Mouse (Mus musculus): ENCODE results near the gene Timm50. TPM values are rescaled to one million over a fixed set of nuclear protein-coding genes. Genes with fewer than 3 reads are reported as not detected.

Gene Timm50
- polyA plus RNA-seq, 1 experiment from 2014 or later = 124 TPM

- peaks cover 10% of the 10 kb centered on the region for H3K4me1 ChIP-seq (replicated peaks; ENCODE audit: control insufficient read depth, insufficient read depth, low read length)
- H3K27me3 ChIP-seq (ENCODE audit: control insufficient read depth, insufficient read depth, low read depth, low read length) = no peaks in the 10 kb centered on the region
- peak within 1 kb of the TSS; percentile 86 for H3K4me3 ChIP-seq (ENCODE audit: low read length)
- H3K9me3 ChIP-seq (ENCODE audit: control insufficient read depth, low read length) = no peaks in the 10 kb centered on the region
- peak within 1 kb of the TSS; percentile 68 for H3K27ac ChIP-seq (ENCODE audit: low read length)
- H3K9ac ChIP-seq (ENCODE audit: low read length) = peak within 1 kb of the TSS; percentile 98
- peak within 1 kb of the TSS; percentile 81 for H3K4me2 ChIP-seq (ENCODE audit: low read depth, low read length)
- 0 out of 2 replicates have a peak, but pooled peaks cover 2% of the 10 kb centered on the region for H3K36me3 ChIP-seq (ENCODE audit: control insufficient read depth, insufficient read depth, low read length)
- 6% methylated on average over 56 of the region's 57 CpGs for WGBS
- peak; percentile 93 for ATAC-seq (ENCODE audit: low read depth)
Observed at GRCm38 (mm10) chr7:28267129-28268041, 44.5 kb downstream of the Timm50 start, which contains the start of gene Eid2. TSS of gene Eid2 (plus strand) at chr7:28267881.

DNA sequence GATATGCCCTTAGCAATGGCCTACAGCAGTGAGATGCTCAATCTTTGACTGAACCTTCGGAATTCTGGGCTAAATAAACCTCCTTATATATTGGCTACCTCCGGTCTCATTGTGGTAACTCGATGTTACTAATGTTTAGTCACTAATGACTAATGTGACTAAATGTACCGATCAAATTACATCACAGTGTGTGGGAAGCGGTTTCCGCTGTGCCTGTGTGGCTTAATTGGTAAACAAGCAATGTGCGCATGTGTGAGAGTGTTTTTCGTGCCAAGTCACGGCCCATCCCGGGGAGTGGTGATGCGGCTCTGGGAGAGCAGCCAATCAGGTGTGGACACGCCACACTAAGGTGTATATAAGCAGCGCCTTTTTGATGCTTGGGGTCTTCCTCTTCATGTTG lies 46.5 kb downstream of the Timm50 start:
- Histone ChIP-seq H3K4me2 (ENCODE audit: low read depth, low read length) (no peak overlapping the region), H3K36me3 (ENCODE audit: control insufficient read depth, insufficient read depth, low read length) (no peaks in the 10 kb centered on the region), H3K27ac (ENCODE audit: low read length) (no peak overlapping the region), H3K27me3 (ENCODE audit: control insufficient read depth, insufficient read depth, low read depth, low read length) (no peaks in the 10 kb centered on the region), H3K9me3 (ENCODE audit: control insufficient read depth, low read length) (no peaks in the 10 kb centered on the region), H3K4me3 (ENCODE audit: low read length) (no peak overlapping the region), H3K9ac (ENCODE audit: low read length) (no peak overlapping the region), H3K4me1 (replicated peaks; ENCODE audit: control insufficient read depth, insufficient read depth, low read length) (peaks cover 10% of the 10 kb centered on the region)
- ATAC-seq (ENCODE audit: low read depth) = no peak
- WGBS = 88% methylated on average over 13 of the region's 13 CpGs

DNA sequence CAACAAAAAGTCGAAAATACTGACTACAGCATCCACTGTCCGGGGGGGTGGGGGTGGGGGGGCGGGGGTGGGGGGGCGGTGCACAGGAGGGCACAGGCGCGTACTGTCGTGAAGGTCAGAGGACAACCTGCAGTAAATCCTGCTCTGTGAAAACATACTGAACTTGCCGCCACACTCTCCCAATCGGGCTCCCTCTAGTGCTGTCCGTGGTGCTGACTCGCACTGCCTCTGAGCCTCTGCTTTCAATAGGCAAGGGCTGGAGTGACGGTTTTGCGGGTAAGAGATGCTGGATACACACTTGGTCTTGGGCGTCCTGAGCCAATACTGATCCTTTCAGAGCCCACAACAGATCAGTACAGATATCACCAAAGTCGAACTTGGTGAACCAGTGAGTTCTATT lies 48.1 kb downstream of the Timm50 start:
- no peaks in the 10 kb centered on the region for H3K36me3 ChIP-seq (ENCODE audit: control insufficient read depth, insufficient read depth, low read length)
- H3K9ac ChIP-seq (ENCODE audit: low read length) = no peak overlapping the region
- H3K4me2 ChIP-seq (ENCODE audit: low read depth, low read length) = no peak overlapping the region
- ATAC-seq (ENCODE audit: low read depth) = 0 out of 2 replicates have a peak, but pooled peaks have one; percentile 21
- H3K27ac ChIP-seq (ENCODE audit: low read length) = no peak overlapping the region
- 4% methylated on average over 15 of the region's 15 CpGs for WGBS
- H3K27me3 ChIP-seq (ENCODE audit: control insufficient read depth, insufficient read depth, low read depth, low read length) = no peaks in the 10 kb centered on the region
- H3K4me1 ChIP-seq (replicated peaks; ENCODE audit: control insufficient read depth, insufficient read depth, low read length) = peaks cover 5% of the 10 kb centered on the region
- no peaks in the 10 kb centered on the region for H3K9me3 ChIP-seq (ENCODE audit: control insufficient read depth, low read length)
- H3K4me3 ChIP-seq (ENCODE audit: low read length) = no peak overlapping the region

DNA sequence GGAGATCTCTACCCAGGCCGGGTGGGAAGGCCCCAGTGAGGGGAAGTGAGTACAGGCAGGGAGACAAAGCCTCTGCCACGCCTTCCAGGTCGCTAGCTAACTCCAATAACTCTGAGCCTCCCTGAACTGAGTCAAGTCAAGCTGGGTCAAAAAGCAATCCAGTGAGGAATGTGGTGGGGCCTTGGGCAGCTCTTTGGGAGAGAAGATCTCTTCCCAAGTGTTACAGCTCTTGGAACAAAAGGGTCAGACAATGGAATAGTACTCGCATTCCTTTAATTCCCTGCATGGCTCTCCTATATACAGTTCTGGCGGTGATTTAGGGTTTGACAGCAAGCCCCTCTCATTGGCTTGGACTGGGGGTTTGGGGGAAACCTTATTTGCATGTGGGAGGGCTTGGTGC lies 49.0 kb downstream of the Timm50 start:
- no peaks in the 10 kb centered on the region for H3K9me3 ChIP-seq (ENCODE audit: control insufficient read depth, low read length)
- H3K27me3 ChIP-seq (ENCODE audit: control insufficient read depth, insufficient read depth, low read depth, low read length) = no peaks in the 10 kb centered on the region
- no peak overlapping the region for H3K4me2 ChIP-seq (ENCODE audit: low read depth, low read length)
- H3K4me1 ChIP-seq (replicated peaks; ENCODE audit: control insufficient read depth, insufficient read depth, low read length) = no peaks in the 10 kb centered on the region
- H3K9ac ChIP-seq (ENCODE audit: low read length) = no peak overlapping the region
- no peaks in the 10 kb centered on the region for H3K36me3 ChIP-seq (ENCODE audit: control insufficient read depth, insufficient read depth, low read length)
- no peak for ATAC-seq (ENCODE audit: low read depth)
- no peak overlapping the region for H3K4me3 ChIP-seq (ENCODE audit: low read length)
- H3K27ac ChIP-seq (ENCODE audit: low read length) = no peak overlapping the region
- 45% methylated on average over 5 of the region's 5 CpGs for WGBS

Other genes starting within 250 kb of the Timm50 start
- gene Fcgbp, start 240.8 kb downstream of the Timm50 start, polyA plus RNA-seq (2015; fragmentation: Nextera tagmentation; extraction: Ambion mirVana) = 1.5 and 2.4 TPM in 2 replicates
- gene 9530053A07Rik, start 182.6 kb downstream of the Timm50 start, polyA plus RNA-seq (2015; fragmentation: Nextera tagmentation; extraction: Ambion mirVana) = 0.06 TPM in 1 of 2 replicates, not detected in the other
- gene Fbl, start 142.4 kb downstream of the Timm50 start, polyA plus RNA-seq (2015; fragmentation: Nextera tagmentation; extraction: Ambion mirVana) = 69.3 and 84.5 TPM in 2 replicates
- gene Dyrk1b, start 132.6 kb downstream of the Timm50 start, polyA plus RNA-seq (2015; fragmentation: Nextera tagmentation; extraction: Ambion mirVana) = 12.3 TPM in 2 replicates
- 1.2 and 1.9 TPM in 2 replicates for gene Eid2, start 44.2 kb downstream of the Timm50 start, polyA plus RNA-seq (2015; fragmentation: Nextera tagmentation; extraction: Ambion mirVana)
- 7.9 and 9.6 TPM in 2 replicates for gene Eid2b, start 34.3 kb downstream of the Timm50 start, polyA plus RNA-seq (2015; fragmentation: Nextera tagmentation; extraction: Ambion mirVana)
- gene Selenov, start 20.9 kb downstream of the Timm50 start, polyA plus RNA-seq (2015; fragmentation: Nextera tagmentation; extraction: Ambion mirVana) = not detected in 2 replicates
- 0.20 and 0.43 TPM in 2 replicates for gene Dll3, start 9.8 kb downstream of the Timm50 start, polyA plus RNA-seq (2015; fragmentation: Nextera tagmentation; extraction: Ambion mirVana)
- 84.4 and 91.8 TPM in 2 replicates for gene Supt5, start 26.7 kb upstream of the Timm50 start, polyA plus RNA-seq (2015; fragmentation: Nextera tagmentation; extraction: Ambion mirVana)
- gene Rps16, start 38.6 kb upstream of the Timm50 start, polyA plus RNA-seq (2015; fragmentation: Nextera tagmentation; extraction: Ambion mirVana) = 981 and 1,007 TPM in 2 replicates
- 69.0 and 70.0 TPM in 2 replicates for gene Plekhg2, start 60.5 kb upstream of the Timm50 start, polyA plus RNA-seq (2015; fragmentation: Nextera tagmentation; extraction: Ambion mirVana)
- gene Zfp36, start 68.2 kb upstream of the Timm50 start, polyA plus RNA-seq (2015; fragmentation: Nextera tagmentation; extraction: Ambion mirVana) = 23.9 and 26.8 TPM in 2 replicates
- gene Med29, start 80.6 kb upstream of the Timm50 start, polyA plus RNA-seq (2015; fragmentation: Nextera tagmentation; extraction: Ambion mirVana) = 46.8 and 50.2 TPM in 2 replicates
- gene Paf1, start 80.9 kb upstream of the Timm50 start, polyA plus RNA-seq (2015; fragmentation: Nextera tagmentation; extraction: Ambion mirVana) = 87.6 and 89.7 TPM in 2 replicates
- gene Gmfg, start 125.4 kb upstream of the Timm50 start, polyA plus RNA-seq (2015; fragmentation: Nextera tagmentation; extraction: Ambion mirVana) = 46.6 and 47.1 TPM in 2 replicates
- 1.5 and 1.8 TPM in 2 replicates for gene Lrfn1, start 139.9 kb upstream of the Timm50 start, polyA plus RNA-seq (2015; fragmentation: Nextera tagmentation; extraction: Ambion mirVana)
- not detected in 2 replicates for gene Ifnl2, start 198.4 kb upstream of the Timm50 start, polyA plus RNA-seq (2015; fragmentation: Nextera tagmentation; extraction: Ambion mirVana)
- gene Ifnl3, start 210.8 kb upstream of the Timm50 start, polyA plus RNA-seq (2015; fragmentation: Nextera tagmentation; extraction: Ambion mirVana) = not detected in 2 replicates
- gene Sycn, start 228.8 kb upstream of the Timm50 start, polyA plus RNA-seq (2015; fragmentation: Nextera tagmentation; extraction: Ambion mirVana) = not detected in 2 replicates
- gene Nccrp1, start 235.2 kb upstream of the Timm50 start, polyA plus RNA-seq (2015; fragmentation: Nextera tagmentation; extraction: Ambion mirVana) = not detected in 2 replicates